Mouse (Mus musculus): ENCODE data around the gene Srp14. TPM values are rescaled to one million over a fixed set of nuclear protein-coding genes. Genes with fewer than 3 reads are reported as not detected.
A peak's percentile ranks its signal among the peaks of the same experiment; 100 is the strongest.

The Srp14 gene
- polyA plus RNA-seq, 1 experiment, result 70.5 TPM

GRCm38 (mm10) chr2:118491281-118491731 is 11.8 kb upstream of the Srp14 start:
- Histone ChIP-seq H3K4me3 (replicated peaks; ENCODE audit: extremely low read depth, low read depth, low read length) (no peak overlapping the region), H3K4me1 (ENCODE audit: control insufficient read depth, insufficient read depth, low read length) (peaks cover 24% of the 10 kb centered on the region)
- 33% methylated on average over 5 of the region's 5 CpGs for WGBS
- DNase-seq, result no peak
- TF ChIP-seq CTCF (IDR thresholded peaks at IDR 0.05; ENCODE audit: insufficient read depth, low read length) (no peak), POLR2A (IDR thresholded peaks at IDR 0.05; ENCODE audit: borderline replicate concordance, extremely low read depth, low read depth, low read length) (no peak)

GRCm38 (mm10) chr2:118490241-118491091 is 11.0 kb upstream of the Srp14 start:
- Histone ChIP-seq H3K4me1 (ENCODE audit: control insufficient read depth, insufficient read depth, low read length) (peaks cover 24% of the 10 kb centered on the region), H3K4me3 (replicated peaks; ENCODE audit: extremely low read depth, low read depth, low read length) (no peak overlapping the region)
- TF ChIP-seq CTCF (IDR thresholded peaks at IDR 0.05; ENCODE audit: insufficient read depth, low read length) (no peak), POLR2A (IDR thresholded peaks at IDR 0.05; ENCODE audit: borderline replicate concordance, extremely low read depth, low read depth, low read length) (no peak)
- 18% methylated on average over 12 of the region's 12 CpGs for WGBS
- DNase-seq, result peak; percentile 87

GRCm38 (mm10) chr2:118487806-118488205 is 8.3 kb upstream of the Srp14 start:
- no peak for DNase-seq
- peaks cover 24% of the 10 kb centered on the region for H3K4me1 ChIP-seq (ENCODE audit: control insufficient read depth, insufficient read depth, low read length)
- TF ChIP-seq POLR2A (IDR thresholded peaks at IDR 0.05; ENCODE audit: borderline replicate concordance, extremely low read depth, low read depth, low read length) (no peak), CTCF (IDR thresholded peaks at IDR 0.05; ENCODE audit: insufficient read depth, low read length) (peak; percentile 45)
- 85% methylated on average over 3 of the region's 3 CpGs for WGBS
- H3K4me3 ChIP-seq (replicated peaks; ENCODE audit: extremely low read depth, low read depth, low read length), result no peak overlapping the region

GRCm38 (mm10) chr2:118486933-118487332 is 7.4 kb upstream of the Srp14 start:
- Histone ChIP-seq H3K4me1 (ENCODE audit: control insufficient read depth, insufficient read depth, low read length) (peaks cover 24% of the 10 kb centered on the region), H3K4me3 (replicated peaks; ENCODE audit: extremely low read depth, low read depth, low read length) (no peak overlapping the region)
- TF ChIP-seq POLR2A (IDR thresholded peaks at IDR 0.05; ENCODE audit: borderline replicate concordance, extremely low read depth, low read depth, low read length), result no peak
- peak; percentile 98 for TF ChIP-seq CTCF (IDR thresholded peaks at IDR 0.05; ENCODE audit: insufficient read depth, low read length)
- peak; percentile 88 for DNase-seq
- WGBS, result 17% methylated on average over 12 of the region's 12 CpGs

GRCm38 (mm10) chr2:118485415-118485814 is 5.9 kb upstream of the Srp14 start:
- H3K4me3 ChIP-seq (replicated peaks; ENCODE audit: extremely low read depth, low read depth, low read length), result no peak overlapping the region
- TF ChIP-seq POLR2A (IDR thresholded peaks at IDR 0.05; ENCODE audit: borderline replicate concordance, extremely low read depth, low read depth, low read length) (no peak), CTCF (IDR thresholded peaks at IDR 0.05; ENCODE audit: insufficient read depth, low read length) (no peak)
- no peak for DNase-seq
- WGBS, result 72% methylated on average over 3 of the region's 3 CpGs
- H3K4me1 ChIP-seq (ENCODE audit: control insufficient read depth, insufficient read depth, low read length), result peaks cover 13% of the 10 kb centered on the region

- Histone ChIP-seq H3K4me3 (replicated peaks; ENCODE audit: extremely low read depth, low read depth, low read length) (no peak overlapping the region), H3K4me1 (ENCODE audit: control insufficient read depth, insufficient read depth, low read length) (peaks cover 6% of the 10 kb centered on the region; the same call in 1 of the 2 replicates)
- WGBS, result 78% methylated on average over 9 of the region's 9 CpGs
- TF ChIP-seq POLR2A (IDR thresholded peaks at IDR 0.05; ENCODE audit: borderline replicate concordance, extremely low read depth, low read depth, low read length) (no peak), CTCF (IDR thresholded peaks at IDR 0.05; ENCODE audit: insufficient read depth, low read length) (no peak)
- DNase-seq, result no peak
Observed at GRCm38 (mm10) chr2:118484386-118484898, 4.9 kb upstream of the Srp14 start.

GRCm38 (mm10) chr2:118483032-118483431 is 3.5 kb upstream of the Srp14 start:
- WGBS, result 76% methylated on average over 5 of the region's 5 CpGs
- H3K4me1 ChIP-seq (ENCODE audit: control insufficient read depth, insufficient read depth, low read length), result peaks cover 10% of the 10 kb centered on the region
- no peak overlapping the region for H3K4me3 ChIP-seq (replicated peaks; ENCODE audit: extremely low read depth, low read depth, low read length)
- DNase-seq, result no peak
- TF ChIP-seq POLR2A (IDR thresholded peaks at IDR 0.05; ENCODE audit: borderline replicate concordance, extremely low read depth, low read depth, low read length), result no peak
- no peak for TF ChIP-seq CTCF (IDR thresholded peaks at IDR 0.05; ENCODE audit: insufficient read depth, low read length)

- WGBS, result 88% methylated on average over 7 of the region's 7 CpGs
- TF ChIP-seq CTCF (IDR thresholded peaks at IDR 0.05; ENCODE audit: insufficient read depth, low read length) (no peak), POLR2A (IDR thresholded peaks at IDR 0.05; ENCODE audit: borderline replicate concordance, extremely low read depth, low read depth, low read length) (no peak)
- Histone ChIP-seq H3K4me3 (replicated peaks; ENCODE audit: extremely low read depth, low read depth, low read length) (no peak overlapping the region), H3K4me1 (ENCODE audit: control insufficient read depth, insufficient read depth, low read length) (peaks cover 8% of the 10 kb centered on the region)
- DNase-seq, result no peak
Observed at GRCm38 (mm10) chr2:118480886-118481285, 1.4 kb upstream of the Srp14 start.

GRCm38 (mm10) chr2:118478833-118479549 is 520 bp downstream of the Srp14 start:
- Histone ChIP-seq H3K4me1 (ENCODE audit: control insufficient read depth, insufficient read depth, low read length) (peaks cover 8% of the 10 kb centered on the region), H3K4me3 (replicated peaks; ENCODE audit: extremely low read depth, low read depth, low read length) (peak overlapping the region; percentile 68)
- no peak for DNase-seq
- WGBS, result under 1% methylated on average over 48 of the region's 52 CpGs
- TF ChIP-seq POLR2A (IDR thresholded peaks at IDR 0.05; ENCODE audit: borderline replicate concordance, extremely low read depth, low read depth, low read length) (no peak), CTCF (IDR thresholded peaks at IDR 0.05; ENCODE audit: insufficient read depth, low read length) (no peak)
